Mouse (Mus musculus): ENCODE measurements around the gene Gm13278.

DNA sequence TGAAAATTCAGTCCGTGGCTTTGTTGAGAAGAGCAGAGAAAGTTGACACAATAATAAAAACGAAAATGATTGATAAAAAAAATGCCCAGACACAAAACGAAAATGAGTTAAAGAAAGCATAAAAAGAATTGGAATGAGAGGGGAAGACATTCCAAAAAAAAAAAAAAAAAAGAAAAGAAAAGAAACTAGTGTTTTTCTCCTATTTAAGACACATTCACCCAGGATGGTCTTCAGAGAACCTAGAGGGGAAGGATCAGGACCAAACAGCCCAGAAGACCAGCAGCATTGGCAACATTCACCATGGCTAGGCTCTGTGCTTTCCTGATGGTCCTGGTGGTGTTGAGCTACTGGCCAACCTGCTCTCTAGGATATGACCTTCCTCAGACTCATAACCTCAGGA, 24.6 kb downstream of the Gm13278 start, which contains the start of gene Ifna7:
- TF ChIP-seq CTCF (IDR thresholded peaks at IDR 0.05; ENCODE audit: borderline replicate concordance, extremely low read depth, insufficient read depth, insufficient read length) (no peak), POLR2A (IDR thresholded peaks at IDR 0.05; ENCODE audit: borderline replicate concordance, extremely low read depth, insufficient read depth, insufficient read length, poor library complexity, severe bottlenecking) (no peak)
